Mouse (Mus musculus) embryo, embryonic 9.5 days (tissue): ENCODE data around the gene Hecw2.

ENCODE experiments used
- DNase-seq: peaks from one replicate; pipeline ENCODE4 v3.0.0-alpha.2; 2017; ENCODE audit errors: extremely low spot score

The Hecw2 gene

GRCm38 (mm10) chr1:54118342-54118973 lies 76.5 kb downstream of the Hecw2 start:
- no peak for DNase-seq

GRCm38 (mm10) chr1:54110920-54111605 lies 83.9 kb downstream of the Hecw2 start:
- no peak for DNase-seq

GRCm38 (mm10) chr1:54109255-54109654 lies 85.7 kb downstream of the Hecw2 start:
- no peak for DNase-seq

- DNase-seq: no peak
Measured at GRCm38 (mm10) chr1:54106756-54107155, 88.2 kb downstream of the Hecw2 start.

GRCm38 (mm10) chr1:54079708-54080107 lies 115.3 kb downstream of the Hecw2 start:
- no peak for DNase-seq

GRCm38 (mm10) chr1:54074456-54074855 lies 120.5 kb downstream of the Hecw2 start:
- no peak for DNase-seq

GRCm38 (mm10) chr1:54070121-54070520 lies 124.8 kb downstream of the Hecw2 start:
- no peak for DNase-seq

GRCm38 (mm10) chr1:54068248-54068647 lies 126.7 kb downstream of the Hecw2 start:
- DNase-seq: no peak

- no peak for DNase-seq
Measured at GRCm38 (mm10) chr1:54065434-54065833, 129.5 kb downstream of the Hecw2 start.

GRCm38 (mm10) chr1:54061078-54061477 lies 133.9 kb downstream of the Hecw2 start:
- DNase-seq: no peak

GRCm38 (mm10) chr1:54059731-54060130 lies 135.2 kb downstream of the Hecw2 start:
- no peak for DNase-seq

- no peak for DNase-seq
Measured at GRCm38 (mm10) chr1:54052771-54053170, 142.2 kb downstream of the Hecw2 start.

GRCm38 (mm10) chr1:54046923-54047322 lies 148.0 kb downstream of the Hecw2 start:
- no peak for DNase-seq

GRCm38 (mm10) chr1:54039062-54039461 lies 155.9 kb downstream of the Hecw2 start:
- DNase-seq: peak; percentile 12

GRCm38 (mm10) chr1:54017686-54018085 lies 177.3 kb downstream of the Hecw2 start:
- DNase-seq: no peak

- DNase-seq: peak; percentile 2
Measured at GRCm38 (mm10) chr1:54015739-54016138, 179.2 kb downstream of the Hecw2 start.

- DNase-seq: no peak
Measured at GRCm38 (mm10) chr1:54012414-54012813, 182.6 kb downstream of the Hecw2 start.

GRCm38 (mm10) chr1:54009418-54010064 lies 185.4 kb downstream of the Hecw2 start:
- no peak for DNase-seq

GRCm38 (mm10) chr1:54005860-54006386 lies 189.0 kb downstream of the Hecw2 start:
- DNase-seq: no peak

- no peak for DNase-seq
Measured at GRCm38 (mm10) chr1:54003288-54003687, 191.7 kb downstream of the Hecw2 start.

- no peak for DNase-seq
Measured at GRCm38 (mm10) chr1:54002077-54002476, 192.9 kb downstream of the Hecw2 start.

- no peak for DNase-seq
Measured at GRCm38 (mm10) chr1:53997239-53997638, 197.7 kb downstream of the Hecw2 start.
